Mouse (Mus musculus) hematopoietic stem cell, adult 5-6 weeks (primary cell): ENCODE data around the gene Garnl3. TPM values are rescaled to one million over a fixed set of nuclear protein-coding genes. Genes with fewer than 3 reads are reported as not detected.

Experiments used
- ATAC-seq, 2 experiments: fragments of 125-278 bp in 1 of 2; replicated peaks in 1 of 2; 2 replicates each; pipeline ENCODE4 v1.8.0; 2016 to 2017; ENCODE audit warnings: inconsistent platforms in 2 of 2, mild to moderate bottlenecking in 2 of 2, moderate number of reproducible peaks in 2 of 2, low read depth in 1 of 2, moderate TSS enrichment in 1 of 2; ENCODE audit not compliant: low FRiP score in 2 of 2, poor library complexity in 2 of 2, severe bottlenecking in 2 of 2, insufficient read depth in 1 of 2, low TSS enrichment in 1 of 2
- total RNA-seq: library from RNA; stranded (forward); fragments of 172-1452, 232-1000 nt; gene quantifications from 2 replicates; pipeline ENCODE4 v1.2.3, GENCODE M21; 2017

Gene Garnl3
- total RNA-seq, 1 experiment from 2014 or later = 5.7 TPM

DNA sequence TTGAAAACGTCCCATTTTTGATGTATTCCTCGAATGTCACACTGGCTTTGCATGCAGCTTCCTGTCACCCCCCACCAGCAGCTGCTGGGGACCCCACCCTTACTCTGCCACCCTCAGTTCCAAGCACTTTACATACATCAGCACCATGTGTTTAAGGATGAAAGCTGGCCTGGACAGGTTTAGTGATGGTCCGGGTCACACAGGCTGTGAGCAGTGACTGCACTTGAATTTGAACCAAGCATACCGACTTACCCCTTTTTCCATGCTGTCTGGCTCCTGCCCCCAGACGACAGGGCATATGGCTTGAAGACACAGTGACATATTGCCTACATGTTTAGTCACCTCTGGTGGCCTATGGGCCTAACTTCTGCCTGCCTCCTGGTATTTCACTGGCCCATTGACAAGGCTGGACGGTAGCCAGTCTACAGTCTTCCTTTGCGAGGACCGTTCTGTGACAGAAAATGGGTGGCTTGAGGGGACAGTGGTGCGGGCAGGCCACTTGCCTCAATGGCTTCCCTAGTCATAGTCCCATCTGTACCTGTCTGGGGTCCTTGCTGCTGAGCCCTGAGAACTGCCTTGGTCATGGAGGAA is 163.3 kb downstream of the Garnl3 start:
- ATAC-seq = no peak

DNA sequence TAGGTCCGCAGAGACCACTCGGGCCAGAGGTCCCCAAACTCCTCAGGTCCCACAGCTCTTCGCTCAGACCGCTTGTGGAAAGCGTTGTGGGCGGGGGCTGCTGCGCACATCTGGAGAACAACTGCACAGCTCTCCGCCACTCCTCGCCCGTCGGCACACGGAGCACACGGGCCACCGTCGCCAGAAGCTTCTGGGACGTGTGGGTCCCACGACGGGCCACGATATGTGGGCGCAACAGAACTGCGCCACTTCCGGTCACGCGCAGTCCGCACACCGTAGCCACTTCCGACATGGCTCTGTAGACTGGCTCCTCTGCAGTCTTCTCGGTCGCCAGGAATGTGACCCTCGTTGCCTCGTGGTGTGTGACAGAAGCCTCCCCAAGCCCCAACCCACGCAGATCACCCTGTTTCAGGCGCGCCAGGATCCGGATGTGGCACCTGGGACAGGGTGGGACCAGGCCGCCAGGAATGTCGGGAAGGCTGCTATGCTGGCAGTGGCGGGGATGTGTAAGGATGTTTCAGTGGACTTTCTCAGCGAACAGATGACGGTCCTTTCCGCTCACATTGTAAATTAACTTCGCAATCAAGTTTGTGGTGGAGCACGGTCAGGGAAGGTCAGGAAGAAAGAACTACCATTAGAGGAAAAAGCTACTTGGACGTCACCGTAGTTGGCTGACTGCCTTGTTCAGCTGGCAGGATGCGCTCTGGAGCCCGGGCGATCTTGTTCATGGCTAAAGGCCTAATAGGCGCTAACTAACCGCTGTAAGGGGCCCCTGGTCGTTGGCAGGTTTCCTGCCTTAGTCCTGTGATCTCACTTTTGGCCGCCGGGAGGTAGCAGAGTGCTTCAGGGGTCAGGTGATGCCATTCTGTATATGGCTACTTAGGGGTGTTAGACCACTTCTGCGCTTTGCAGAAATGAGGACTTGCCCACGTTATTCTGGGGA is 164.5 kb downstream of the Garnl3 start:
- ATAC-seq = peak; percentile 75 to 80

GRCm38 (mm10) chr2:32966184-32966688 is 165.2 kb downstream of the Garnl3 start:
- ATAC-seq = no peak

DNA sequence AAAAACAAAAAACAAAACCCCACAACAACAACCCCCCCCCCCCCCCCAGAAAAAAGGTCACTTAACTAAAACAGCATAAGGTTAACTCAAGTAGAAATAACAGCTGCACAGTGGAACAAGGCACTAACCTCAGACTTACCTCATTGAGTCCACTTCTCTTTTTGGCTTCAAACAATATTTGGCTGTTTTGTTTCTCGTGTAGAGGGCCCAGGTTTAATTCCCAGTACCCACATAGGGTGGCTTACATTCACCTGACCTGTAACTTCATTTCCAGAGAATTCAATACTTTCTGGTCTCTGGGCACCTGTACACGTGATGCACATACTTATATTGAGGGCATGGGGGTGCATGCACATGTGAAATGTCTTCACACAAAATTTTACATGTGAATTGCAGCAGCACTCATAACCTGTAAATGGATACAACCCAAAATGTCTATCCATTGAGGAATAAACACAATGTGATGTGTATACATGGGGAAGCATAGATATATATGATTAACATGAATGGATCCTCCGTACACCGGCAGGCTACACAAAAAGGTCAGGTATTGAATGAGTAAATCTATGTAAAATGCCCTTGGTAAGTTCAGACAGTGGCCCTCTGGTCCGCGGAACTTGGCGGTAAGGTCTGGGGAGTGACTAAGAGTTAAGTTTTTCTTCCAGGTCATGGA is 165.8 kb downstream of the Garnl3 start:
- ATAC-seq = no peak

GRCm38 (mm10) chr2:32964659-32965457 is 166.6 kb downstream of the Garnl3 start:
- ATAC-seq = no peak

GRCm38 (mm10) chr2:32963981-32964380 is 167.5 kb downstream of the Garnl3 start:
- no peak for ATAC-seq

DNA sequence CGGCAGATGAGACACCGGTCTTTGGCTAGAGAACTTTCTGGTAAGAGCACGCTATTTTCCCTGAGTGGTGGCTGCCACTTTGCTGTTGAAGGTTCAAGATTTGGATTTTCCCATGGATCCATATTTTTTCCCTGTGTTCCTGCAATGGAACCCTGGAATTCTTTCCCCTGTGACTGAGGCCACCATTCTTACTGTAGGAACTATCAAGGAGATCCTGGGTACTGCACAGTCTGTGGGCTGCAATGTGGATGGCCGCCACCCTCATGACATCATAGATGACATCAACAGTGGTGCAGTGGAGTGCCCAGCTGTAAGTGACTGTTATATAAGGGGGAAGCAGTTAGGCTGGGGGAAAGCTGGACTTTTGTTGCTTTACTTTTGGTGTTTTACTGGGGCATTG is 167.9 kb downstream of the Garnl3 start:
- ATAC-seq = no peak

DNA sequence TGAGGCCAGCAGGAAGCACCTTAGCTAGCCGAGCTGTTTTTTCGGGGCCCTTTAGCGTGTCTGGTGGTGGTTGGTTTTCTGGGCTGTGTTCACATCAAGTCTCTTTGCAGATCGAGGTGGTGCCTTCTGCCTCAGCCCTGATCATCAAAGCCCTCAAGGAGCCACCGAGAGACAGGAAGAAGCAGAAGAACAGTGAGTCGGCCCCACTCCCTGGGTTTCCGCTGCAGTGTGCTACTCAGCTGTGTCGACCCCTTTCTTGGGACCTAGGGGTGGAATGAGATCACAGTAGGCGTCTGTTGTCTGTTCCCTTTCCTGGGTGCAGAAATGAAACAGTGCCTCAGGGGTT is 168.6 kb downstream of the Garnl3 start:
- ATAC-seq = no peak

GRCm38 (mm10) chr2:32962062-32962874 is 169.2 kb downstream of the Garnl3 start:
- ATAC-seq = no peak

GRCm38 (mm10) chr2:32961192-32961995 is 170.1 kb downstream of the Garnl3 start, which contains the start of the genes Rpl12 and Lrsam1:
Gene Rpl12, plus strand, starts transcription at chr2:32961559.
Gene Lrsam1, minus strand, starts transcription at chr2:32961614.
- ATAC-seq = peak; percentile 84 to 89

DNA sequence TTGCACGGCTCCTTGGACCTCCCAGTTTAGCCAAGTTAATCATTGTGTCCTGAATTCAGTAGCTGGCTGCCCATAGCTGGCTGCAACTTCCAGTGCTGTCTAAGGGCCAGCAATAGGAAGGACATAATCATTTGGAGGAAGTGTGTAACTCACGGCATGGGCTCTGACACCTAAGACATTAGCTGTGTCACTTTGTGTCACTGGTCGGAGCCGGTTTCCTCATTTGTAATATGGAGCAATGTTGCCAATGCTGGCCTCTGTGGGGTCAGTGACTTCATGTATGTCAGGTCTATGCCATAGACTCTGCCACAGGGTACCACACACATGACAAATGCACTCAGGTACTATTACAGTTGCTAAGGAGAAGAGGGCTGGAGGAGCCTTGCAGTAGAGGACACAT is 171.2 kb downstream of the Garnl3 start:
- ATAC-seq = peak in 1 of 2 experiments; percentile 29; a peak in 1 of 4 replicates

- ATAC-seq = no peak
Measured at GRCm38 (mm10) chr2:32957344-32957743, 174.1 kb downstream of the Garnl3 start.

- no peak for ATAC-seq
Measured at GRCm38 (mm10) chr2:32954581-32954980, 176.9 kb downstream of the Garnl3 start.

DNA sequence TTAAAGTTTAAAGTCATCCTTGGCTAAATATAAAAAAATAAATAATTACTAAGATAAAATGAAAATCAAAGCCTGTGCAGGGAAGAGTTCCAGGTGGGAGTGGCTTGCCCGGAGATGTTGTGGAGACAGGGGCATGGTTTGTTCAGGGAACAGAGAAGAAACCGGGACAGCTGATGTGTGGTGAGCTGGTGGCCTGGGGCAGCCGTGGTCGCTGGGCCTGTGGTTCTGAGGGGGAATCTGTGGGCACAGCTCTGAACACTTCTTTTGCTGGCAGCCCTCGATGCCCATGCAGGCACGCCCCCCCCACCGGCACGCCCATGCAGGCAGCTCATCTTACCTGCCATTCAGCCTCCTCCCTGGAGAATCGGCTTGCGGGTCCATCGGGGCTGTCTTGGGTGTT is 184.0 kb downstream of the Garnl3 start:
- ATAC-seq = no peak

DNA sequence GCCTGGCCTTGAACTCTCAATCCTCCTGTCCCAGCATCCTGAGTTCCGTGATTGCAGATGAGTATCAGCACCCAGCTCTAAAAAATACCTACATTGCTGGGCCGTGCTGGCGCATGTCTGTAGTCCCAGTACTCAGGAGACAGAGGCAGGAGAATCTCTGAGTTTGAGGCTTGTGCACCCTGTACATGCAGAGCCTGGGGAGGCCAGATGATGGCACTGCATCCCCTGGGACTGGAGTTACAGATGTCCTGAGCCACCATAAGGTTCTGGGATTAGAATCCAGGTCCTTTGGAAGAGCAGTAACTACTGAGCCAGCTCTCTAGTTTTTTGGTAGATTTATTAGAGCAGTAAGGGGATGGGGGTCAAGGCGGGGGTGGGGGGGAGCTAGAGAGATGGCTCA is 191.0 kb downstream of the Garnl3 start:
- ATAC-seq = no peak

DNA sequence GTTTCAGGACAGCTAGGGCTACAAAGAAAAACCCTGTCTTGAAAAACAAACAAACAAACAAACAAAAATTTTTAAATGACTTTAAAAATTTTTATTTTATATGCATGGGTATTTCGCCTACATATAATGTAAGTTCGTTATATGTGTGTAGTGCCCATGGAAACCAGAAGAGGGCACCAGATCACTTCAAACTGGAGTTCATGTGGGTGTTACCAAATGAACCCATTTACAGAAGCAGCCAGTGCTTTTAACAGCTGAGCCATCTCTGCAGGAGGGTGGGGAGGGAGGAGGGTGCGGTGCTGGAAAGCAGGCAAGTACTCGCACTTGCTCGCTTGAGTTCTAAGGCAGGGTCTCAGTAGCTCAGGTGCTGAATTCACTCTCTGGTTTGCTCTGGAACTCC is 192.0 kb downstream of the Garnl3 start:
- ATAC-seq = no peak
